Mouse (Mus musculus) liver, embryonic 15.5 days (tissue): ENCODE data around the gene Phlda3. TPM values are rescaled to one million over a fixed set of nuclear protein-coding genes. Genes with fewer than 3 reads are reported as not detected.

Experiments used
- ATAC-seq: fragments of 200-750 bp; cut with Nextera tagmentation; 2 replicates; pipeline ENCODE4 v1.8.0; 2017; ENCODE audit warnings: moderate number of reproducible peaks, mild to moderate bottlenecking, moderate library complexity; ENCODE audit not compliant: insufficient read depth
- H3K27ac ChIP-seq: fragments of 300-500 bp; sonication (generic); replicated peaks from 2 replicates; pipeline ENCODE4 v1.5.1; 2015; ENCODE audit warnings: mild to moderate bottlenecking, inconsistent platforms
- H3K27me3 ChIP-seq: fragments of 300-500 bp; sonication (generic); 2 replicates; pipeline ENCODE4 v1.6.1; 2015; ENCODE audit warnings: mild to moderate bottlenecking, inconsistent platforms
- H3K36me3 ChIP-seq: fragments of 300-500 bp; sonication (generic); replicated peaks from 2 replicates; pipeline ENCODE4 v1.6.1; 2015; ENCODE audit warnings: moderate library complexity, mild to moderate bottlenecking, inconsistent platforms
- H3K4me1 ChIP-seq: fragments of 300-500 bp; sonication (generic); replicated peaks from 2 replicates; pipeline ENCODE4 v1.6.1; 2015; ENCODE audit warnings: inconsistent platforms
- H3K4me2 ChIP-seq: fragments of 300-500 bp; sonication (generic); 2 replicates; pipeline ENCODE4 v1.6.1; 2015; ENCODE audit warnings: moderate library complexity, mild to moderate bottlenecking, inconsistent platforms
- H3K4me3 ChIP-seq: fragments of 300-500 bp; sonication (generic); replicated peaks from 2 replicates; pipeline ENCODE4 v1.5.1; 2015; ENCODE audit warnings: mild to moderate bottlenecking, inconsistent platforms
- H3K9ac ChIP-seq: fragments of 300-500 bp; sonication (generic); 2 replicates; pipeline ENCODE4 v1.6.1; 2015; ENCODE audit warnings: moderate library complexity, mild to moderate bottlenecking, inconsistent platforms
- H3K9me3 ChIP-seq: fragments of 300-500 bp; sonication (generic); replicated peaks from 2 replicates; pipeline ENCODE4 v1.6.1; 2016; ENCODE audit warnings: inconsistent platforms
- WGBS: fragments of 180-500 bp; shearing (Covaris S2); methylation state at CpG from one replicate; pipeline ENCODE4 v1.1.7; 2015; ENCODE audit warnings: mixed read lengths; ENCODE audit not compliant: insufficient replicate concordance; 5-methylcytosine and 5-hydroxymethylcytosine counted together
- polyA plus RNA-seq: library from polyadenylated mRNA; unstranded; fragments of >200 nt; fragmentation: Nextera tagmentation; extraction: Ambion mirVana; gene quantifications from 2 replicates; pipeline ENCODE4 v1.2.1, GENCODE M21; 2015

Phlda3 gene
- polyA plus RNA-seq, 1 experiment from 2014 or later, result 6.2 TPM

GRCm38 (mm10) chr1:135777046-135777445 is 11.1 kb downstream of the Phlda3 start:
- H3K4me3 ChIP-seq, result no peak overlapping the region
- peaks cover 14% of the 10 kb centered on the region for H3K27me3 ChIP-seq
- H3K36me3 ChIP-seq, result no peaks in the 10 kb centered on the region
- no peak overlapping the region for H3K27ac ChIP-seq
- H3K4me1 ChIP-seq, result peaks cover 18% of the 10 kb centered on the region
- no peak overlapping the region for H3K9ac ChIP-seq
- ATAC-seq, result no peak
- WGBS, result 70% methylated on average over 1 of the region's 1 CpGs
- no peak overlapping the region for H3K4me2 ChIP-seq
- no peaks in the 10 kb centered on the region for H3K9me3 ChIP-seq

DNA sequence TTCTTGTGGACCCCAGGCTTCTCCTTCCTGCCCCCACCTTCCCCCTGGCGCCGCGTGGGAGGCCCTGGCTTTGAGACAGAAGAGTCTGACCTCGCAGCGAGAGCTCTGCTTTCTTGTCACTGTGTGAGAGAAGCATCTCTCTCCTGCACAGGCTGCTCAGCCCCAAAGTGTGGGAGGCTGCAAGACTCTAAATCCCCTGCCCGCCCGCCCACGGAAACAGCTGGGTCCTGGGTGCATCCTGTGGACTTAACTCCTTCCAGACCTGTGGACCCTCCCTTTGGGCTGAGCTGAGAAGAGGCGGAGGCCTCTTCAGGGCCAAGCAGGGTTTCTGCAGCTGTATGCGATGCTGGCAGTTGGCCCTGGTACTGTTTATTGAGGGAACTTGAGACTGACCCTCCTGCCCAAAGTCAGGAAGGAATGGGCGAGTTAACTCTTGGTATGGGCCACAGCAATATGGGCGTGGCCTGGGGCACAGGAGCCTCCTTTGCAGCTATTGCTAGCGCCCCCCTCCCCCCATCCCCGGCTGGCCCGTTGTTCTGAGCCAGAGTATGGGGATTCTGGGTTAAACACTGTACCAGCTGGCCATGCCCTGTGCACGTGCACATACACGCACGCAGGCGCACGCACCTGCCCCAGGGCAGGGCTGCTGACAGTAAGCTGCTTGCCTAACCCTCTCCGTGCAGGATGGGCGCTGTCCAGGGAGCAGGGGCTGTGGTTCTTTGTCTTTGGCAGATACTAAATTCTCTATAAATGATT is 13.0 kb downstream of the Phlda3 start, which contains the start of gene Tnni1:
TSS of gene Tnni1 (plus strand) at position 655 of the 756 bp plus-strand sequence.
- Histone ChIP-seq H3K27ac (no peak within 1 kb of the TSS), H3K4me1 (peaks cover 18% of the 10 kb centered on the region), H3K4me2 (no peak within 1 kb of the TSS), H3K9me3 (no peaks in the 10 kb centered on the region), H3K4me3 (no peak within 1 kb of the TSS), H3K36me3 (no peaks in the 10 kb centered on the region), H3K27me3 (peaks cover 14% of the 10 kb centered on the region), H3K9ac (no peak within 1 kb of the TSS)
- WGBS, result 20% methylated on average over 22 of the region's 22 CpGs
- ATAC-seq, result no peak

- H3K9ac ChIP-seq, result no peak overlapping the region
- H3K9me3 ChIP-seq, result no peaks in the 10 kb centered on the region
- H3K4me2 ChIP-seq, result no peak overlapping the region
- peaks cover 18% of the 10 kb centered on the region for H3K4me1 ChIP-seq
- H3K36me3 ChIP-seq, result no peaks in the 10 kb centered on the region
- no peak overlapping the region for H3K4me3 ChIP-seq
- 46% methylated on average over 4 of the region's 4 CpGs for WGBS
- H3K27ac ChIP-seq, result no peak overlapping the region
- no peak for ATAC-seq
- peaks cover 14% of the 10 kb centered on the region for H3K27me3 ChIP-seq
Measured at GRCm38 (mm10) chr1:135780649-135781048, 14.7 kb downstream of the Phlda3 start.

GRCm38 (mm10) chr1:135781220-135781619 is 15.3 kb downstream of the Phlda3 start:
- no peaks in the 10 kb centered on the region for H3K36me3 ChIP-seq
- no peak for ATAC-seq
- peaks cover 14% of the 10 kb centered on the region for H3K27me3 ChIP-seq
- H3K9ac ChIP-seq, result no peak overlapping the region
- 14% methylated on average over 13 of the region's 13 CpGs for WGBS
- no peak overlapping the region for H3K27ac ChIP-seq
- H3K4me3 ChIP-seq, result no peak overlapping the region
- no peaks in the 10 kb centered on the region for H3K9me3 ChIP-seq
- H3K4me2 ChIP-seq, result no peak overlapping the region
- H3K4me1 ChIP-seq, result peaks cover 18% of the 10 kb centered on the region

DNA sequence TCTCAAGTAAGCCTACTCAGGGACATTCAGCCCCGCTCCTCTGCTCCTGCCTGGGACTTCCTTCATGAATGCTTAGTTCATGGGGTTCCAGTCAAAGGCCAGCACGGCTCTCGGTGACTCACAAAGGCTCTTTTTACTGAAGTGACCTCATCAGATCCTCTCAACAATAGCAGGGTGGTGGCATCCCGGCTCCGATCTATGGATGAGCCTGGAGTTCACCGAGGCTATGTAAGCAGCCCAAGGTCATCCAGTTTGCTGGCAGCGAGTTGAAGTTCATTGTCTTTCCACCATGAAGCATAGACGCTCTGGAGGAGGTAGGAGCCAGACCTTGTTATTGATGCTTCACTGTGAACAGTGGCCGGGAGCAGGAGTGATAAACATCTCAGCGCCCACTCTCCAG is 16.9 kb downstream of the Phlda3 start:
- Histone ChIP-seq H3K27ac (no peak overlapping the region), H3K4me2 (no peak overlapping the region), H3K9me3 (no peaks in the 10 kb centered on the region), H3K4me3 (no peak overlapping the region), H3K36me3 (no peaks in the 10 kb centered on the region), H3K9ac (no peak overlapping the region), H3K4me1 (peaks cover 18% of the 10 kb centered on the region), H3K27me3 (peaks cover 14% of the 10 kb centered on the region)
- WGBS, result 56% methylated on average over 10 of the region's 10 CpGs
- no peak for ATAC-seq

GRCm38 (mm10) chr1:135787799-135788198 is 21.9 kb downstream of the Phlda3 start:
- peaks cover 21% of the 10 kb centered on the region for H3K27me3 ChIP-seq
- WGBS, result 53% methylated on average over 3 of the region's 3 CpGs
- H3K4me2 ChIP-seq, result no peak overlapping the region
- H3K4me3 ChIP-seq, result no peak overlapping the region
- peaks cover 11% of the 10 kb centered on the region for H3K4me1 ChIP-seq
- H3K27ac ChIP-seq, result no peak overlapping the region
- no peak overlapping the region for H3K9ac ChIP-seq
- H3K36me3 ChIP-seq, result no peaks in the 10 kb centered on the region
- H3K9me3 ChIP-seq, result no peaks in the 10 kb centered on the region
- no peak for ATAC-seq

DNA sequence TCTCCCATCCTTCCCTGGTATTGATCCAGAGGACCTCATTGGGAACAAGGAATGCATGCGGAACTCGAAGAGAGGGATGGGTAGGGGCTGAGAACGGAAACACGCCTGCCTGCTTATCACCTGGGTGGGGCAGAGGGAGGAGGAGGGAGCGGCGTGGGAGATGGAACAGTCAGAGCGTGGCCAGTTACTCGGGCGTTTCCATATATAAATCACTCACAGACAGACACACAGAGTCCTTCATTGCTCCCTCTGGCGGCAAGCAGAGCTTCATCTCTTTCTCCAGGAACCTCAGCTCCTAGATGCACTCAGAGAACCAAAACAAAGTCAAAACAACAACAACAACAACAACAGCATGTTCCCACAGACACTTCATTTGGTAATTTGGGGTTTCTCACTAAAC is 22.8 kb downstream of the Phlda3 start:
- Histone ChIP-seq H3K4me2 (peak overlapping the region; percentile 40), H3K4me1 (peaks cover 17% of the 10 kb centered on the region), H3K9ac (no peak overlapping the region), H3K27ac (no peak overlapping the region), H3K36me3 (no peaks in the 10 kb centered on the region), H3K4me3 (no peak overlapping the region), H3K9me3 (no peaks in the 10 kb centered on the region), H3K27me3 (peaks cover 28% of the 10 kb centered on the region)
- ATAC-seq, result 0 out of 2 replicates have a peak, but pooled peaks have one; percentile 42
- 8% methylated on average over 10 of the region's 10 CpGs for WGBS

DNA sequence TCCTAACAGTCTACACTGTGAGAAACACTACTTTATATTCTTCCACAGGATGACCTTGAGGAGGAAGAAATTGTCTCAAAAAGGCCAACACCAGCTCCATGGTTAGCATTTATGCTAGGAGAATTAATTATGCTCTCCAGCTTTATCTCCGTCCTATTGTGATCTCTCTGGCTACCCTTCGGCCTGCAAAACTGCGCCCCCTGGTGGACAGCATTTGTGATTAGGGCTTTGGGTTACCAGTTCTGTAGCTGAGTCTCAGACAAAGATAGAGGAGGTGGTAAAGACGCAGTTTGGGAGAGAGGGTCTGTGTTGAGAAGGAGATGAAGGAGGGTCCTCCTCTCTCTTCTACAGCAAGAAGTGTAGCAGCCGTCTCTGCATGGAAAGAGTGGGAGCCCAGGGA is 23.9 kb downstream of the Phlda3 start:
- 10% methylated on average over 5 of the region's 5 CpGs for WGBS

DNA sequence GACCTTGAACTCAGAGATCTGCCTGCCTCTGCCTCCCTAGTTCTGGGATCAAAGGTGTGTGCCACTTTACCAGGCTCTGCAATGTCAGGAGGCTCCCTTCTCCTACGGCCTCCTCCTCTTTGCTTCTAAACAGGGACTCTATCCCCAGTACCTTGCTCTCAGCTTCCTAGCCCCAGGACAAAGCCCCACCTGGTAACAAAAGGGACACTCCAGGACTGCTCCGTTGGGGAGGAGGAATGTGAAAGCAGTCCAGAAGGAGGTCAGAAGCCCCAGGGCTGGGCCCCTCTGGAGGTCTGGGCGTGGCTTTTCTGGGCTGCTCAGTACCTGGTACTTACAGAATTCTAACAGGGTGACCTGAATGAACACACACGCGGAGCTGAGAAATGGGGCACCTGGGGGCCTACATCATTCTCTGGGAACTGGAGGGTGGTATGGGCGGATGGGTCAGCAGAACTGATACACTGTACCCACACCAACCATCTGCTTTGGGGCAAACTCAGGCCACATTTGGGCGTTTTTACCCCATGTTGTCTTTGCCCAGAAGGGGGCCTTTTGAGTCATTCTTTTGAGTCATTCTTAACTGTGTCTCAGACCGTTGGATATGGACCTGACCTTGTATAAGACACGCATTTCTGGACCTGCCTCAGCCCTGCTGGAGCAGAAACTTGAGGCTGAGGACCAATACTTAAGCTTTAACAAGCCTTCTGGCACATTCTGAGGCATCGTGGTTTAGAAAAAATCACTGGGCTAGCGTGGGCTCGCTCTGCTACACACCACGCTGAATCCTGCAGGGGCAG is 26.4 kb downstream of the Phlda3 start:
- Histone ChIP-seq H3K27ac (no peak overlapping the region), H3K9ac (no peak overlapping the region), H3K4me2 (no peak overlapping the region), H3K9me3 (no peaks in the 10 kb centered on the region), H3K36me3 (no peaks in the 10 kb centered on the region), H3K4me3 (no peak overlapping the region), H3K4me1 (peaks cover 27% of the 10 kb centered on the region), H3K27me3 (peaks cover 56% of the 10 kb centered on the region)
- WGBS, result 52% methylated on average over 13 of the region's 13 CpGs
- ATAC-seq, result no peak

More for the DNA sequence above, 23.9 kb downstream of the Phlda3 start:
- H3K9ac ChIP-seq, result no peak overlapping the region
- H3K9me3 ChIP-seq, result no peaks in the 10 kb centered on the region
- H3K27ac ChIP-seq, result no peak overlapping the region
- H3K4me2 ChIP-seq, result no peak overlapping the region
- no peak for ATAC-seq
- peaks cover 39% of the 10 kb centered on the region for H3K27me3 ChIP-seq
- H3K4me3 ChIP-seq, result no peak overlapping the region
- peaks cover 27% of the 10 kb centered on the region for H3K4me1 ChIP-seq
- no peaks in the 10 kb centered on the region for H3K36me3 ChIP-seq

DNA sequence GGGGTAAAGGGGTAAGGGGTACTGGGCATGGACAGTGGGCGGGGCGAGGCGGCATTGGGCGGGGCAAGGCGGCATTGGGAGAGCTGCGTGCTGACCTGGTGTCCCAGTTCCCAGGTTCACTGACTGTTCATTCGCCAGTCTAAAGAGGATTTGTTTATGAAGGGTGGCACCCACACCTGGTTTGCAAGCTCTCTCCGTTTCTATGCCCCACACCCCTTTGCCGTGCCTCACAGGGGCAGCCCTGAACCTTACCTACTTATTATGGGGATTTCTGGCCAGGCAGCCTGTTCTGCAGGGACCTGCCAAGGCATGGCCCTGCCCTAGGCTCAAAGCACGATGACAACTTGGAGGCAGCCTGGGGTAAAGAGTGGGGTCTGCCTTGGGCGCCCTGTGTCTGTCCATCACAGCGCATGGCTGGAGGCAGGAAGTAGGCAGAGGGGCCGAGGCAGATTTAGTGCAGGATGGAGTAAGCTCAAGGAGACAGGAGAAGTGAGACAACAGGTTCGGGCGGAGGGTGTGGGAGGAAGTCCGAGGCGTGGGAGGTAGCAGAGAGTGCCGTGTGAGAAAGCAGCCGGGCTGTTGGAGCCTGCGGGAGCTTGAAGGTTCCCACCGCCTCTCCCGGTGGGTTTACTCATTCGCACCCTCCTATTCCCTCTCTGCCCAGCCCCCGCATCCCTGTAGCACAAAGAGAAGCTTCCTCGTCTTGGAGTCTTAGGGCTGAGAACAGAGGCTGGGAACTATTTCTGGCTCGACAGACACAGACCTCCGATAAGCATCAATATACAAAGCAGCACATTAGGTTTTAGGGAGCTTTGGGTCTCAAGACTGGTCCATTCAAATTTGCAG is 27.7 kb downstream of the Phlda3 start:
- 9% methylated on average over 27 of the region's 27 CpGs for WGBS
- Histone ChIP-seq H3K9me3 (no peaks in the 10 kb centered on the region), H3K9ac (no peak overlapping the region), H3K27me3 (peaks cover 56% of the 10 kb centered on the region), H3K4me3 (peak overlapping the region; percentile 12; the same call in 1 of the 2 replicates), H3K4me1 (peaks cover 20% of the 10 kb centered on the region), H3K4me2 (peak overlapping the region; percentile 50), H3K36me3 (no peaks in the 10 kb centered on the region), H3K27ac (no peak overlapping the region)
- no peak for ATAC-seq
